Mouse (Mus musculus) stomach, postnatal 0 days (tissue): ENCODE data around the gene Pcbd1. TPM values are rescaled to one million over a fixed set of nuclear protein-coding genes. Genes with fewer than 3 reads are reported as not detected.

Source experiments
- ATAC-seq: fragments of 200-750 bp; cut with Nextera tagmentation; 2 replicates; pipeline ENCODE4 v1.8.0; 2017; ENCODE audit not compliant: low FRiP score, low TSS enrichment
- DNase-seq: peaks from one replicate; pipeline ENCODE4 v3.0.0-alpha.2; 2016; ENCODE audit warnings: low spot score
- H3K27ac ChIP-seq: fragments of 300-500 bp; sonication (generic); replicated peaks from 2 replicates; pipeline ENCODE4 v1.5.1; 2014; ENCODE audit warnings: mild to moderate bottlenecking, control low read depth
- H3K27me3 ChIP-seq: fragments of 300-500 bp; sonication (generic); 2 replicates; pipeline ENCODE4 v1.6.1; 2014; ENCODE audit warnings: low read length; ENCODE audit not compliant: control insufficient read depth, insufficient read depth
- H3K36me3 ChIP-seq: fragments of 300-500 bp; sonication (generic); 2 replicates; pipeline ENCODE4 v1.6.1; 2014; ENCODE audit warnings: low read length, mixed read lengths; ENCODE audit not compliant: control insufficient read depth, insufficient read depth
- H3K4me1 ChIP-seq: fragments of 300-500 bp; sonication (generic); replicated peaks from 2 replicates; pipeline ENCODE4 v1.6.1; 2014; ENCODE audit warnings: antibody characterized with exemption; ENCODE audit not compliant: control insufficient read depth, insufficient read depth
- H3K4me2 ChIP-seq: fragments of 300-500 bp; sonication (generic); replicated peaks from 2 replicates; pipeline ENCODE4 v1.6.1; 2014; ENCODE audit warnings: low read depth, mild to moderate bottlenecking, control low read depth, moderate library complexity
- H3K4me3 ChIP-seq: fragments of 300-500 bp; sonication (generic); 2 replicates; pipeline ENCODE4 v1.5.1; 2014; ENCODE audit warnings: low read depth, low read length, control low read depth
- H3K9ac ChIP-seq: fragments of 300-500 bp; sonication (generic); 2 replicates; pipeline ENCODE4 v1.6.1; 2014; ENCODE audit warnings: mild to moderate bottlenecking, low read length, control low read depth, mixed read lengths
- H3K9me3 ChIP-seq: fragments of 300-500 bp; sonication (generic); 2 replicates; pipeline ENCODE4 v1.6.1; 2016; ENCODE audit warnings: low read length; ENCODE audit not compliant: control insufficient read depth
- CTCF ChIP-seq: IDR thresholded peaks from 2 replicates; pipeline ENCODE4 v1.5.1; 2016; ENCODE audit warnings: antibody characterized with exemption, low read depth, mild to moderate bottlenecking, moderate library complexity
- EP300 ChIP-seq: optimal IDR thresholded peaks from 2 replicates; pipeline ENCODE3; 2016; ENCODE audit warnings: antibody characterized with exemption
- WGBS: fragments of 180-500 bp; shearing (Covaris S2); extraction: QIAGEN DNeasy Blood & Tissue Kit; methylation state at CpG from one replicate; pipeline ENCODE4 v1.1.7; 2014; 5-methylcytosine and 5-hydroxymethylcytosine counted together
- polyA plus RNA-seq: library from polyadenylated mRNA; unstranded; fragments of >200 nt; fragmentation: Nextera tagmentation; extraction: Ambion mirVana; gene quantifications from 2 replicates; pipeline ENCODE4 v1.2.1, GENCODE M21; 2015

Gene Pcbd1
- polyA plus RNA-seq, 1 experiment from 2014 or later = 95.2 TPM

GRCm38 (mm10) chr10:61069248-61069647 lies 19.9 kb upstream of the Pcbd1 start:
- Histone ChIP-seq H3K27me3 (no peaks in the 10 kb centered on the region), H3K36me3 (no peaks in the 10 kb centered on the region), H3K9me3 (no peaks in the 10 kb centered on the region), H3K4me3 (no peak overlapping the region), H3K27ac (no peak overlapping the region), H3K4me2 (no peak overlapping the region), H3K9ac (no peak overlapping the region), H3K4me1 (no peaks in the 10 kb centered on the region)
- ATAC-seq (peak; percentile 39; the same call in 1 of the 2 replicates), DNase-seq (peak; percentile 22)
- TF ChIP-seq EP300 (no peak), CTCF (no peak)
- whole genome bisulfite sequencing = 28% methylated on average over 13 of the region's 13 CpGs

DNA sequence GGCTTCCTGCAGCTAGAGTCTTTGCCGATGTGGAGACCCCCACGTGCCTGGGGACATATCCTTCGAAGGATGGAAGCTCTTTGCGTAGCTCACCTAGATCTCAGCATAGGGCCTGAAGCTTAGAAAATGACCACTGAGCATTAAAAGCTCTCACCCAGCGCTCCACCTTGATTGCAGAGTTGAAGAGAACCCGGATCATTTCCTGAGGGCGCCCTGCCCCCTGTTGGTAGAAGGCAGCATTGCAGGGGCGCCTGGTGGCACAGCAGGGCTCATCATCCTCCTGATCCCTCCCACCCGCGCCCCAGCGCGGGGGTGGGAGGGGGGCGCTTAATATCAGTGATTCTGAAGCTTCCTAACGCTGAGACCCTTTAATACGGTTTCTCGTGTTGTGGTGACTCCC lies 16.8 kb upstream of the Pcbd1 start:
- 16% methylated on average over 16 of the region's 16 CpGs for WGBS
- no peaks in the 10 kb centered on the region for H3K9me3 ChIP-seq
- no peaks in the 10 kb centered on the region for H3K36me3 ChIP-seq
- DNase-seq (peak; percentile 63), ATAC-seq (no peak)
- no peak overlapping the region for H3K9ac ChIP-seq
- no peak overlapping the region for H3K27ac ChIP-seq
- H3K4me1 ChIP-seq = no peaks in the 10 kb centered on the region
- no peaks in the 10 kb centered on the region for H3K27me3 ChIP-seq
- peak; percentile 86 for TF ChIP-seq CTCF
- no peak for TF ChIP-seq EP300
- H3K4me2 ChIP-seq = no peak overlapping the region
- no peak overlapping the region for H3K4me3 ChIP-seq

GRCm38 (mm10) chr10:61074643-61075042 lies 14.5 kb upstream of the Pcbd1 start:
- H3K9me3 ChIP-seq = no peaks in the 10 kb centered on the region
- no peak overlapping the region for H3K9ac ChIP-seq
- H3K4me1 ChIP-seq = no peaks in the 10 kb centered on the region
- no peak for ATAC-seq
- H3K36me3 ChIP-seq = no peaks in the 10 kb centered on the region
- H3K27ac ChIP-seq = no peak overlapping the region
- WGBS = 0% methylated on average over 1 of the region's 1 CpGs
- H3K27me3 ChIP-seq = no peaks in the 10 kb centered on the region
- TF ChIP-seq CTCF (no peak), EP300 (no peak)
- H3K4me2 ChIP-seq = no peak overlapping the region
- DNase-seq = no peak
- no peak overlapping the region for H3K4me3 ChIP-seq

- DNase-seq (no peak), ATAC-seq (no peak)
- no peaks in the 10 kb centered on the region for H3K36me3 ChIP-seq
- no peaks in the 10 kb centered on the region for H3K4me1 ChIP-seq
- no peak overlapping the region for H3K4me3 ChIP-seq
- WGBS = 86% methylated on average over 3 of the region's 3 CpGs
- H3K27me3 ChIP-seq = no peaks in the 10 kb centered on the region
- no peak for TF ChIP-seq EP300
- TF ChIP-seq CTCF = no peak
- H3K9me3 ChIP-seq = no peaks in the 10 kb centered on the region
- H3K9ac ChIP-seq = no peak overlapping the region
- H3K27ac ChIP-seq = no peak overlapping the region
- no peak overlapping the region for H3K4me2 ChIP-seq
Observed at GRCm38 (mm10) chr10:61075607-61076006, 13.5 kb upstream of the Pcbd1 start.

GRCm38 (mm10) chr10:61080227-61080930 lies 8.8 kb upstream of the Pcbd1 start:
- Histone ChIP-seq H3K4me3 (no peak overlapping the region), H3K27ac (no peak overlapping the region), H3K9ac (no peak overlapping the region), H3K36me3 (no peaks in the 10 kb centered on the region), H3K4me2 (0 out of 2 replicates have a peak overlapping the region, but pooled peaks have one; percentile 6), H3K27me3 (no peaks in the 10 kb centered on the region), H3K4me1 (no peaks in the 10 kb centered on the region), H3K9me3 (no peaks in the 10 kb centered on the region)
- ATAC-seq = peak; percentile 70
- peak; percentile 34 for DNase-seq
- no peak for TF ChIP-seq EP300
- 43% methylated on average over 14 of the region's 14 CpGs for WGBS

DNA sequence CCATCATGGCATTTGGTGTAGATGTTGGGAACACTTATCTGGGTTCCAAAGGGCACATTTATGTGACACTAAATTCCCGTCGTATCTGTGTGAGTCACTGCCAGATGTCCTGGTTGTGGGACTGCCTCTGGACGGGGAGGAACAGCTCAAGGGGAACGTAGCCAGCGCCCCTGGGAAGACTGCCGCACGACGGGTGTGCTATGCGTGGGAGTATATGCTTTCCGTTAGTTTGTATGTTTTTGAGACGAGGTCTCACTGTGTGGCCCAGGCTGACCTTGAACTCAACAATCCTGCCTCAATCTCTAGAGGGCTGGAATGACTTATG lies 8.2 kb upstream of the Pcbd1 start:
- no peak for DNase-seq
- no peak overlapping the region for H3K4me2 ChIP-seq
- H3K4me1 ChIP-seq = no peaks in the 10 kb centered on the region
- H3K9ac ChIP-seq = no peak overlapping the region
- H3K27me3 ChIP-seq = no peaks in the 10 kb centered on the region
- H3K9me3 ChIP-seq = no peaks in the 10 kb centered on the region
- no peaks in the 10 kb centered on the region for H3K36me3 ChIP-seq
- ATAC-seq = no peak
- WGBS = 61% methylated on average over 11 of the region's 11 CpGs
- no peak overlapping the region for H3K27ac ChIP-seq
- TF ChIP-seq EP300 (no peak), CTCF (no peak)
- H3K4me3 ChIP-seq = no peak overlapping the region
